Mouse (Mus musculus) G1E (cell line): ENCODE measurements around the gene Cubn.

Source experiments
- CTCF ChIP-seq: IDR thresholded peaks from 2 replicates; pipeline ENCODE4 v1.5.1; 2012; ENCODE audit warnings: low read depth, low read length, inconsistent platforms, mixed read lengths
- GATA1 ChIP-seq: IDR thresholded peaks from 2 replicates; pipeline ENCODE4 v1.6.1; 2012; ENCODE audit warnings: borderline replicate concordance, low read length, inconsistent platforms, mixed read lengths
- POLR2AphosphoS5 ChIP-seq: IDR thresholded peaks from 2 replicates; pipeline ENCODE4 v1.6.1; 2012; ENCODE audit warnings: low read depth, low read length, inconsistent platforms; ENCODE audit not compliant: insufficient replicate concordance
- TAL1 ChIP-seq: conservative IDR thresholded peaks from 2 replicates; pipeline ENCODE4 v1.6.1; 2012; ENCODE audit warnings: low read depth, low read length, inconsistent platforms, mixed read lengths

DNA sequence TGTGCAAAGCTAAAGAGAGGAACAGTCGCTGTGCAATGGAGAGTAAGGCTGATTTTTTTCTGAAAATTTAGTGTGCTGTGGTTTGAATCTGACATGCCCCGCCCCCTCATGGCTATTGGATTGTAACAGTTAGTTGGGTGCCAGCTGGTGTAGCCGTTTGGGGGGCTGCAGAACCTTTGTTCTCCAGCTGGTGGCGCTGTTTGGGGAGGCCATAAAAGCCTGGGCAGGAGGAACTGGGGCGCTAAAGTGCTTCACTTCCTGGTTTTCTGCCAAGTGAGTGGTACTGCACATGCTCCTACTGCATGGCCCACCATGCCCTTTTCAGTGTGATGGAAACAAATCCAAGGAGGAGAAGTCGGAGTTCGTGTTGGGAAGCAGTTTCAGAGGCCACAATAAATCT, 215.7 kb downstream of the Cubn start:
- TF ChIP-seq CTCF, result 0 out of 2 replicates have a peak, but pooled peaks have one; percentile 15
- TF ChIP-seq GATA1, result no peak
- no peak for TF ChIP-seq TAL1
- no peak for TF ChIP-seq POLR2AphosphoS5
